Mouse (Mus musculus): ENCODE results near the gene Gdpd4.

DNA sequence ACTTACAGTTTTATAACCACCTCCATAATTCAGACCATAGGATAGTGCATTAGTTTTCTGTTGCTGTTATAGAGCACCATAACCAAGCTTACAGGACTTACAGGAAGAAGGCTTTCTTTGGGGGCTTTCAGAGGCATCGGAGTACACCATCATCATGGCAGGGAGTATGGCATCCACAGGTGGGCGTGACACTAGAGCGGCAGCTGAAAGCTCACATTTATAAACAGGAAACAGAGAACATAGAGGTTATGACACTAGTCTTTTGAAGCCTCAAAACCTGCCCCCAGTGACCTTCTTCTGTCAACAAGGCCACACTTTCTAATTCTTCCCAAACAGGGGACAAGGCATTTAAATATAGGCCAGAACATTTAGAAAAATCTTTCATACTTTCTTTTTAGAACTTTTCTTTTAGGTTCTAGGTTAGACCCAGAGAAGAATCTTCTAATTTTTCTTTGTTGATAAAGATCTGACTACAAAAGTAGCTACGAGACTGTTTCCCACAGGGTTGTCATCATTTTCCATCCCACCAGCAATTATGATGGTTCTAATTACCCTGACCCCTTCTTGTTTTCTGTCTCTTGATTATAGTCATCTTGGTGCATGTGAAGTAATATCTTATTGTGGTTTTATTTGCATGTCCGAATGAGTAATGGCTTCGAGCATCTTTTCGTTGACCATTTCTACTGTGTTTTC, 41.8 kb upstream of the Gdpd4 start:
- no peak for TF ChIP-seq CTCF (IDR thresholded peaks at IDR 0.05; ENCODE audit: insufficient read depth, low read depth, low read length)
- TF ChIP-seq POLR2A (IDR thresholded peaks at IDR 0.05; ENCODE audit: insufficient read depth, low read depth, low read length) = no peak

Data from olfactory bulb, adult 2 months (tissue).